8 mouse cellular contexts compared by ENCODE assay signal in genomic region chr14:120296231-120297006, GRCm38 (mm10). TPM values are rescaled to one million over a fixed set of nuclear protein-coding genes. Genes with fewer than 3 reads are reported as not detected.
DNase-seq lines count a peak whose midpoint lies in the region; ATAC-seq and TF ChIP-seq lines count a peak whose summit lies in the region.

No protein-coding gene starts in this region.

- no peak overlapping the region for H3K4me2 ChIP-seq in midbrain, postnatal 0 days (ENCODE audit: low read depth, low read length, poor library complexity, severe bottlenecking)
- H3K4me2 ChIP-seq in midbrain, embryonic 16.5 days (ENCODE audit: low read length) = no peak overlapping the region
- peak overlapping the region; percentile 45 for H3K4me2 ChIP-seq in embryonic facial prominence, embryonic 12.5 days (replicated peaks)

- no peaks in the 10 kb centered on the region for H3K27me3 ChIP-seq in midbrain, postnatal 0 days (ENCODE audit: insufficient read depth, low read length)
- no peaks in the 10 kb centered on the region for H3K27me3 ChIP-seq in midbrain, embryonic 16.5 days (ENCODE audit: control insufficient read depth, insufficient read depth, low read depth, low read length)
- H3K27me3 ChIP-seq in embryonic facial prominence, embryonic 12.5 days = no peaks in the 10 kb centered on the region

- peak; percentile 38; the same call in 1 of the 2 replicates for ATAC-seq in midbrain, postnatal 0 days (ENCODE audit: low FRiP score)
- ATAC-seq in midbrain, embryonic 16.5 days = no peak
- no peak; the same call in 1 of the 2 replicates for ATAC-seq in embryonic facial prominence, embryonic 12.5 days (ENCODE audit: insufficient number of reproducible peaks, insufficient read depth, low FRiP score, low TSS enrichment)
- ATAC-seq in erythroid progenitor cell, adult 5-6 weeks (replicated peaks; ENCODE audit: low FRiP score, poor library complexity, severe bottlenecking) = no peak

- no peaks in the 10 kb centered on the region for H3K36me3 ChIP-seq in midbrain, postnatal 0 days (ENCODE audit: insufficient read depth, low read length)
- H3K36me3 ChIP-seq in midbrain, embryonic 16.5 days (ENCODE audit: control insufficient read depth, insufficient read depth, low read length) = no peaks in the 10 kb centered on the region
- H3K36me3 ChIP-seq in embryonic facial prominence, embryonic 12.5 days = no peaks in the 10 kb centered on the region

- H3K4me3 ChIP-seq in midbrain, postnatal 0 days (ENCODE audit: low read depth, low read length) = no peak overlapping the region
- no peak overlapping the region for H3K4me3 ChIP-seq in midbrain, embryonic 16.5 days (ENCODE audit: low read depth, low read length)
- H3K4me3 ChIP-seq in embryonic facial prominence, embryonic 12.5 days = no peak overlapping the region
- H3K4me3 ChIP-seq in olfactory bulb, adult 2 months (ENCODE audit: insufficient read depth, low read depth, low read length) = no peak overlapping the region

- no peak overlapping the region for H3K9ac ChIP-seq in midbrain, postnatal 0 days (replicated peaks; ENCODE audit: low read length, poor library complexity, severe bottlenecking)
- H3K9ac ChIP-seq in midbrain, embryonic 16.5 days (ENCODE audit: low read depth, low read length) = no peak overlapping the region
- peak overlapping the region; percentile 27 for H3K9ac ChIP-seq in embryonic facial prominence, embryonic 12.5 days

- H3K9me3 ChIP-seq in midbrain, postnatal 0 days (ENCODE audit: low read length) = no peaks in the 10 kb centered on the region
- H3K9me3 ChIP-seq in midbrain, embryonic 16.5 days (replicated peaks; ENCODE audit: control insufficient read depth, low read length, poor library complexity, severe bottlenecking) = no peaks in the 10 kb centered on the region
- H3K9me3 ChIP-seq in embryonic facial prominence, embryonic 12.5 days = no peaks in the 10 kb centered on the region

- WGBS in midbrain, postnatal 0 days = 76% methylated on average over 17 of the region's 17 CpGs
- WGBS in midbrain, embryonic 16.5 days = 80% methylated on average over 17 of the region's 17 CpGs
- WGBS in embryonic facial prominence, embryonic 12.5 days = 53% methylated on average over 17 of the region's 17 CpGs
- 66% methylated on average over 17 of the region's 17 CpGs for WGBS in olfactory bulb, adult 2 months

- no peak for DNase-seq in midbrain, postnatal 0 days (ENCODE audit: low spot score)
- DNase-seq in heart, postnatal 4 days = peak; percentile 70
- DNase-seq in right cerebral cortex, postnatal 14 days = no peak
- no peak for DNase-seq in right cerebral cortex, postnatal 36 days (ENCODE audit: low spot score in 2 of 2)

- no peak overlapping the region for H3K27ac ChIP-seq in midbrain, postnatal 0 days (ENCODE audit: low read depth, low read length)
- no peak overlapping the region for H3K27ac ChIP-seq in midbrain, embryonic 16.5 days (ENCODE audit: low read length)
- peak overlapping the region; percentile 86 for H3K27ac ChIP-seq in embryonic facial prominence, embryonic 12.5 days
- H3K27ac ChIP-seq in olfactory bulb, adult 2 months (ENCODE audit: insufficient read depth, low read depth, low read length) = peak overlapping the region; percentile 77

- peaks cover 6% of the 10 kb centered on the region; the same call in 1 of the 2 replicates for H3K4me1 ChIP-seq in midbrain, postnatal 0 days (ENCODE audit: insufficient read depth, low read length)
- H3K4me1 ChIP-seq in midbrain, embryonic 16.5 days (ENCODE audit: control insufficient read depth, insufficient read depth, low read length) = peaks cover 5% of the 10 kb centered on the region; the same call in 1 of the 2 replicates
- peaks cover 76% of the 10 kb centered on the region for H3K4me1 ChIP-seq in embryonic facial prominence, embryonic 12.5 days
- H3K4me1 ChIP-seq in olfactory bulb, adult 2 months (ENCODE audit: control insufficient read depth, insufficient read depth, low read length) = peaks cover 24% of the 10 kb centered on the region

- no peak for TF ChIP-seq CTCF in midbrain, postnatal 0 days (IDR thresholded peaks at IDR 0.05)
- no peak for TF ChIP-seq CTCF in olfactory bulb, adult 2 months (IDR thresholded peaks at IDR 0.05; ENCODE audit: insufficient read depth, low read depth, low read length)

- no peak for TF ChIP-seq POLR2A in olfactory bulb, adult 2 months (IDR thresholded peaks at IDR 0.05; ENCODE audit: insufficient read depth, low read depth, low read length)

RNA-seq across cellular contexts. Expression of gene Mbnl2, which starts 20.9 kb away (rescaled TPM):
- total RNA-seq in midbrain, postnatal 0 days (2014; rRNA removed) = 40.4 and 41.4 TPM in 2 replicates
- 19.5 and 20.4 TPM in 2 replicates for polyA plus RNA-seq in midbrain, postnatal 0 days (2015; fragmentation: Nextera tagmentation; extraction: Ambion mirVana)
- 21.8 and 23.6 TPM in 2 replicates for polyA plus RNA-seq in midbrain, embryonic 16.5 days (2015; fragmentation: Nextera tagmentation; extraction: Ambion mirVana)
- polyA plus RNA-seq in embryonic facial prominence, embryonic 12.5 days (2016; fragmentation: Nextera tagmentation; extraction: Ambion mirVana) = 93.2 and 93.6 TPM in 2 replicates
- total RNA-seq in heart, postnatal 4 days (2021) = 100 to 1,000 TPM; 193 TPM
- 141 and 206 TPM in 2 replicates for polyA plus RNA-seq in olfactory bulb, adult 2 months (2012; ENCODE audit: insufficient read depth, insufficient read length, low replicate concordance, missing spikeins)
- total RNA-seq in erythroid progenitor cell, adult 5-6 weeks (2015; ENCODE audit: low replicate concordance) = 17.7 and 32.7 TPM in 2 replicates
- 16.3 and 24.0 TPM in 2 replicates for total RNA-seq in erythroid progenitor cell, adult 5-6 weeks (2017; ENCODE audit: low replicate concordance)

Comparison
In these comparisons a context has a peak if more than half of its experiments do, and no peak if none do; other contexts are left out.
1. H3K27ac ChIP-seq: peak in embryonic facial prominence, embryonic 12.5 days (single experiment) and olfactory bulb, adult 2 months (single experiment); none in midbrain, postnatal 0 days (single experiment) and midbrain, embryonic 16.5 days (single experiment).